26 mouse cellular contexts compared by ENCODE assay signal in the genomic region with DNA sequence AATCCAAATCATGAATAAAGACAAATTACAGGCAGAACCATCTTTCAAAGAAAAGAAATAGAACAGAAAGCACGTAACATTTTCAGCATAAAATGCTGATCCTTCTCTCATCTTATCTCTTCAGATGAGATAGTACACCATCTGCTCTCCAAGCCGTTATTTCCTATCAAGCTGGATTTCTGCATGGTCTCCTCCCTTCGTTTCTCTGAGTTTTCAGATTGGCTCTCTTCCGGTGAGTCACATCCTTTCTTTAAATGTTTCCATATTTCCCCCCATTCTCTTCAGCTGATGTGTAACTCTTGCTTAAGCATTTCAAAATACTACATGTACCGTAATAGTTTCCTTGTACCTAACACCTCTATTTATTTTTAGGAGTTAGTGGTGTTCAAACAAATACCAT. TPM values are rescaled to one million over a fixed set of nuclear protein-coding genes. Genes with fewer than 3 reads are reported as not detected.
A peak's percentile ranks its signal among the peaks of the same experiment; 100 is the strongest.
DNase-seq lines count a peak whose midpoint lies in the region; ATAC-seq and TF ChIP-seq lines count a peak whose summit lies in the region.
"Had no signal": no experiment of that assay in that cellular context is flagged by ENCODE, and none has a peak within 500 bp of the region (broad histone marks: within the 10 kb centered on the region; RNA-seq: fewer than 3 reads in every experiment).

No protein-coding gene starts in this region.

- H3K4me3 ChIP-seq in heart, embryonic 14.5 days (ENCODE audit: control insufficient read depth in 1 of 2, insufficient read depth in 1 of 2, low read depth in 1 of 2, low read length in 2 of 2), result no peak overlapping the region
- no peak overlapping the region for H3K4me3 ChIP-seq in intestine, embryonic 16.5 days (ENCODE audit: low read length)
- H3K4me3 ChIP-seq: embryonic facial prominence, embryonic 10.5 days; erythroblast, embryonic 14.5 days; forebrain, embryonic 10.5 days; forebrain, embryonic 15.5 days; gastrocnemius, adult 2 months; heart, embryonic 12.5 days; hindbrain, embryonic 10.5 days; intestine, embryonic 15.5 days had no signal

- H3K27me3 ChIP-seq in heart, embryonic 14.5 days (ENCODE audit: control insufficient read depth, insufficient read depth, low read length), result no peaks in the 10 kb centered on the region
- H3K27me3 ChIP-seq in intestine, embryonic 16.5 days (replicated peaks; ENCODE audit: control insufficient read depth, insufficient read depth, low read length), result no peaks in the 10 kb centered on the region
- H3K27me3 ChIP-seq: forebrain, embryonic 15.5 days; heart, embryonic 12.5 days; intestine, embryonic 15.5 days had no signal

- WGBS in heart, embryonic 14.5 days, result 41% methylated on average over 5 of the region's 5 CpGs
- 70% methylated on average over 5 of the region's 5 CpGs for WGBS in intestine, embryonic 16.5 days

- DNase-seq in heart, postnatal 14 days, result no peak
- DNase-seq in layer of hippocampus, adult 9-11 months, result peak; percentile 33
- no peak for DNase-seq in layer of hippocampus, postnatal 10 days (ENCODE audit: low spot score in 2 of 2)
- DNase-seq in 416B (ENCODE audit: low read depth), result peak; percentile 74
- peak; percentile 17 for DNase-seq in brain, embryonic 14.5 days (ENCODE audit: low read depth)
- DNase-seq: adrenal gland, postnatal 10 days; B cell, adult 2 months; cerebellum, adult 18-20 months; cerebellum, adult 9-11 months; cerebellum, postnatal 36 days; gastrocnemius, adult 2 months; gastrocnemius, postnatal 25 days; heart, postnatal 10 days had no signal

- intact Hi-C loops in heart, postnatal 14 days (cut with DNase I), result no loop called here

- no peak overlapping the region for H3K27ac ChIP-seq in heart, embryonic 14.5 days (replicated peaks in 1 of 2; ENCODE audit: control insufficient read depth in 1 of 2, insufficient read depth in 1 of 2, low read depth in 2 of 2, low read length in 2 of 2)
- no peak overlapping the region for H3K27ac ChIP-seq in intestine, embryonic 16.5 days (ENCODE audit: low read length)
- H3K27ac ChIP-seq: embryonic facial prominence, embryonic 10.5 days; forebrain, embryonic 10.5 days; gastrocnemius, adult 2 months; hindbrain, embryonic 10.5 days; hindbrain, embryonic 14.5 days; intestine, embryonic 15.5 days had no signal

- no peak for ATAC-seq in heart, embryonic 14.5 days (ENCODE audit: insufficient number of reproducible peaks, insufficient read depth, low FRiP score, low read depth)
- ATAC-seq in intestine, embryonic 16.5 days, result no peak
- ATAC-seq: CD4-positive, CD25-positive, alpha-beta regulatory T cell, adult 4 months; forebrain, embryonic 15.5 days; intestine, embryonic 15.5 days had no signal

- H3K9me3 ChIP-seq in heart, embryonic 14.5 days (ENCODE audit: control insufficient read depth, low read length), result no peaks in the 10 kb centered on the region
- H3K9me3 ChIP-seq in intestine, embryonic 16.5 days (ENCODE audit: control insufficient read depth, low read length), result no peaks in the 10 kb centered on the region
- H3K9me3 ChIP-seq: embryonic facial prominence, embryonic 10.5 days; forebrain, embryonic 10.5 days; forebrain, embryonic 15.5 days; heart, embryonic 12.5 days; hindbrain, embryonic 10.5 days; intestine, embryonic 15.5 days had no signal

- no peak overlapping the region for H3K9ac ChIP-seq in heart, embryonic 14.5 days (ENCODE audit: low read length)
- H3K9ac ChIP-seq in intestine, embryonic 16.5 days (ENCODE audit: low read depth, low read length), result no peak overlapping the region
- H3K9ac ChIP-seq: forebrain, embryonic 15.5 days; heart, embryonic 12.5 days; hindbrain, embryonic 14.5 days; intestine, embryonic 15.5 days had no signal

- no peaks in the 10 kb centered on the region for H3K4me1 ChIP-seq in heart, embryonic 14.5 days (ENCODE audit: control insufficient read depth in 2 of 2, insufficient read depth in 2 of 2, low read length in 2 of 2)
- no peaks in the 10 kb centered on the region for H3K4me1 ChIP-seq in intestine, embryonic 16.5 days (ENCODE audit: control insufficient read depth, insufficient read depth, low read length)
- H3K4me1 ChIP-seq: embryonic facial prominence, embryonic 10.5 days; forebrain, embryonic 10.5 days; heart, embryonic 12.5 days; hindbrain, embryonic 10.5 days; intestine, embryonic 15.5 days had no signal

- H3K4me2 ChIP-seq in heart, embryonic 14.5 days (ENCODE audit: low read length), result 0 out of 2 replicates have a peak overlapping the region, but pooled peaks have one; percentile 11
- no peak overlapping the region for H3K4me2 ChIP-seq in intestine, embryonic 16.5 days (ENCODE audit: low read depth, low read length)
- H3K4me2 ChIP-seq: forebrain, embryonic 15.5 days; heart, embryonic 12.5 days; hindbrain, embryonic 14.5 days; intestine, embryonic 15.5 days had no signal

- no peaks in the 10 kb centered on the region for H3K36me3 ChIP-seq in heart, embryonic 14.5 days (ENCODE audit: control insufficient read depth, insufficient read depth, low read length)
- no peaks in the 10 kb centered on the region for H3K36me3 ChIP-seq in intestine, embryonic 16.5 days (ENCODE audit: control insufficient read depth, insufficient read depth, low read length)
- H3K36me3 ChIP-seq: embryonic facial prominence, embryonic 10.5 days; forebrain, embryonic 10.5 days; forebrain, embryonic 15.5 days; G1E; heart, embryonic 12.5 days; hindbrain, embryonic 10.5 days; intestine, embryonic 15.5 days had no signal

- no peak for TF ChIP-seq POLR2A in brain, embryonic 14.5 days (IDR thresholded peaks at IDR 0.05; ENCODE audit: borderline replicate concordance, extremely low read depth, insufficient read depth, insufficient read length, poor library complexity, severe bottlenecking)

- TF ChIP-seq CTCF in brain, embryonic 14.5 days (IDR thresholded peaks at IDR 0.05; ENCODE audit: borderline replicate concordance, extremely low read depth, insufficient read depth, insufficient read length), result no peak

RNA-seq across cellular contexts. Expression of a gene that starts 16.3 kb away (rescaled TPM):
- 31.4 and 32.7 TPM in 2 replicates for polyA plus RNA-seq in heart, embryonic 14.5 days (2014; fragmentation: Nextera tagmentation; extraction: Ambion mirVana)
- total RNA-seq in heart, postnatal 14 days (2021), result 10 to 100 TPM; 11.3 to 14.5 TPM
- total RNA-seq in layer of hippocampus, postnatal 10 days (2021), result 10 to 100 TPM; 45.9 to 49.4 TPM
- polyA plus RNA-seq in brain, embryonic 14.5 days (2012; rRNA removed), result 16.7 and 27.0 TPM in 2 replicates
- 8.5 and 8.6 TPM in 2 replicates for polyA plus RNA-seq in intestine, embryonic 16.5 days (2015; fragmentation: Nextera tagmentation; extraction: Ambion mirVana)
- total RNA-seq: granulocyte monocyte progenitor cell, adult 5-6 weeks had no signal
- polyA plus RNA-seq: CD4-positive, CD25-positive, alpha-beta regulatory T cell, adult 4 months; G1E had no signal

Comparison
In these comparisons a context has a peak if more than half of its experiments do, and no peak if none do; other contexts are left out.
1. DNase-seq: peak in layer of hippocampus, adult 9-11 months (single experiment), 416B (single experiment) and brain, embryonic 14.5 days (single experiment); none in heart, postnatal 14 days (0 of 2) and layer of hippocampus, postnatal 10 days (0 of 2).